Mouse (Mus musculus) liver, embryonic 13.5 days (tissue): ENCODE data around the gene Ntrk3. TPM values are rescaled to one million over a fixed set of nuclear protein-coding genes. Genes with fewer than 3 reads are reported as not detected.

Experiments used
- ATAC-seq: fragments of 200-750 bp; cut with Nextera tagmentation; 2 replicates; pipeline ENCODE4 v1.8.0; 2017; ENCODE audit warnings: low read depth, mild to moderate bottlenecking, moderate number of reproducible peaks, moderate library complexity
- DNase-seq: peaks from one replicate; pipeline ENCODE4 v3.0.0; 2022
- H3K27ac ChIP-seq: fragments of 300-500 bp; sonication (generic); 2 replicates; pipeline ENCODE4 v1.5.1; 2015; ENCODE audit warnings: moderate library complexity, mild to moderate bottlenecking, inconsistent platforms
- H3K27me3 ChIP-seq: fragments of 300-500 bp; sonication (generic); 2 replicates; pipeline ENCODE4 v1.6.1; 2015; ENCODE audit warnings: mild to moderate bottlenecking, inconsistent platforms
- H3K36me3 ChIP-seq: fragments of 300-500 bp; sonication (generic); 2 replicates; pipeline ENCODE4 v1.6.1; 2015; ENCODE audit warnings: mild to moderate bottlenecking, inconsistent platforms
- H3K4me1 ChIP-seq: fragments of 300-500 bp; sonication (generic); replicated peaks from 2 replicates; pipeline ENCODE4 v1.6.1; 2015; ENCODE audit warnings: inconsistent platforms
- H3K4me2 ChIP-seq: fragments of 300-500 bp; sonication (generic); 2 replicates; pipeline ENCODE4 v1.6.1; 2015; ENCODE audit warnings: inconsistent platforms, mild to moderate bottlenecking, moderate library complexity
- H3K4me3 ChIP-seq: fragments of 300-500 bp; sonication (generic); replicated peaks from 2 replicates; pipeline ENCODE4 v1.5.1; 2015; ENCODE audit warnings: mild to moderate bottlenecking, inconsistent platforms
- H3K9ac ChIP-seq: fragments of 300-500 bp; sonication (generic); 2 replicates; pipeline ENCODE4 v1.6.1; 2015; ENCODE audit warnings: mild to moderate bottlenecking, inconsistent platforms
- H3K9me3 ChIP-seq: fragments of 300-500 bp; sonication (generic); replicated peaks from 2 replicates; pipeline ENCODE4 v1.6.1; 2016; ENCODE audit warnings: inconsistent platforms
- WGBS: fragments of 180-500 bp; shearing (Covaris S2); methylation state at CpG from one replicate; pipeline ENCODE4 v1.1.7; 2015; ENCODE audit not compliant: insufficient replicate concordance; 5-methylcytosine and 5-hydroxymethylcytosine counted together
- polyA plus RNA-seq: library from polyadenylated mRNA; unstranded; fragments of >200 nt; fragmentation: Nextera tagmentation; extraction: Ambion mirVana; gene quantifications from 2 replicates; pipeline ENCODE4 v1.2.1, GENCODE M21; 2015

Gene Ntrk3
- polyA plus RNA-seq, 1 experiment from 2014 or later: 0.20 TPM

DNA sequence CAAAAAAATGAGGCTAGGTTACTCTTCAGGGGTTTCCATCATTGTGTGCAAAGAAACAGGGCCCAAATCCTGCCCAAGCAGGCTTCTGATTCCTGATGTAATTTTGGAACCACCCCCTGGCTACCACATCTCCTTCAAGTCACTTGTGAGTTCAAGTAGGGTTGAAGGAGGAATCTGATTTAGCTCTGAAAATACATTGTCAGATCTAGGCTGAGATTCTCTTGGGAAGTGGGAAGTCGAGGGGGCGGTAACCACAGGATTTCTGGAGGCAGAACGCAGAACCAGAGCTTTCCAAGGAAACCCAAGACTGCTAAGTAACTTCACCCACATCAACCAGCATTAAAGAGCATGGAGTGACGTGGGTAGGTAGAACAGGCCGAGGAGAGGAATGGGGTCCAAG, 440.5 kb downstream of the Ntrk3 start:
- no peak overlapping the region for H3K4me3 ChIP-seq
- H3K4me2 ChIP-seq: no peak overlapping the region
- no peaks in the 10 kb centered on the region for H3K27me3 ChIP-seq
- H3K36me3 ChIP-seq: no peaks in the 10 kb centered on the region
- 58% methylated on average over 5 of the region's 5 CpGs for WGBS
- no peaks in the 10 kb centered on the region for H3K4me1 ChIP-seq
- no peak for ATAC-seq
- DNase-seq: no peak
- no peak overlapping the region for H3K9ac ChIP-seq
- H3K9me3 ChIP-seq: 0 out of 2 replicates have a peak, but pooled peaks cover 15% of the 10 kb centered on the region
- no peak overlapping the region for H3K27ac ChIP-seq

DNA sequence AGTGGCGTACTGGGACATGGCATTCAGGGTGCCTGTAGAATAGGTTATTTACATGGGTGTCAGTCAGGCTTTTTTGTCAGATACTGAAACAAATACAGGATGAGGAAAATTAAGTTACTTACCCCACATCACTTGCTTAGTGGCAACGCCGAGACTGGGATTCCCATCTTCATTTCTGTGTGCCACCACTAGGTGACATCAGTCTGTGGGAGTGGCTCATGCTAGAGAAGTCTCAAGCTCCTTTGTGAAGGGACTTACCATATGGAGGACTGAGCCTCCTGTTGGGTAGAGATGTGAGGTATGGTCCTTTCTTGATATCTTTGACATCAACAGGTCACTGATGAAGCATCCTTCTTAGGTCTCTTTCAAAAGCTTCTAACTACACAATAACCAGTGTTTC, 443.5 kb downstream of the Ntrk3 start:
- 56% methylated on average over 3 of the region's 3 CpGs for WGBS
- H3K27me3 ChIP-seq: no peaks in the 10 kb centered on the region
- no peak overlapping the region for H3K4me2 ChIP-seq
- H3K36me3 ChIP-seq: no peaks in the 10 kb centered on the region
- no peak overlapping the region for H3K4me3 ChIP-seq
- H3K9ac ChIP-seq: no peak overlapping the region
- 0 out of 2 replicates have a peak, but pooled peaks cover 9% of the 10 kb centered on the region for H3K9me3 ChIP-seq
- DNase-seq (no peak), ATAC-seq (no peak)
- H3K4me1 ChIP-seq: no peaks in the 10 kb centered on the region
- H3K27ac ChIP-seq: no peak overlapping the region

DNA sequence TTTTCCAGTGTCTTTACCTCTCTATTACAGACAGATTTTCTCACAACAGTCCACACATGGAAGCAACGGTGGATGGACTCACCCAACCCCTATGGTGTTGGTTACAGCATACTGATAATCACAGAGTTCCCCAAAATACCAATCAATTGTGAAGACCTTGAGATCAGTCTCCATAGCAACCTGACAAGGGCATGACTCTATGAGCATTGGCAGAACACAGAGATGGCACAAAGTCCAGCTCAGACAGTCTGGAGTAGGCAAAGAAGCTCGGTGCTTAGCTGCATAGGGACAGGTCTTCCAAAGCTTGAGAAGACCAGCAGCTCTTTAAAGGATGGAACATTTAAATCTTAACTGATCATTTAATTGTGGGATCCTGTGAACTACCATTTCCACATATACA, 447.6 kb downstream of the Ntrk3 start:
- Histone ChIP-seq H3K36me3 (no peaks in the 10 kb centered on the region), H3K4me3 (no peak overlapping the region), H3K27ac (no peak overlapping the region), H3K9me3 (0 out of 2 replicates have a peak, but pooled peaks cover 3% of the 10 kb centered on the region), H3K9ac (no peak overlapping the region), H3K27me3 (no peaks in the 10 kb centered on the region), H3K4me2 (no peak overlapping the region), H3K4me1 (no peaks in the 10 kb centered on the region)
- WGBS: 50% methylated on average over 2 of the region's 2 CpGs
- no peak for ATAC-seq
- no peak for DNase-seq

DNA sequence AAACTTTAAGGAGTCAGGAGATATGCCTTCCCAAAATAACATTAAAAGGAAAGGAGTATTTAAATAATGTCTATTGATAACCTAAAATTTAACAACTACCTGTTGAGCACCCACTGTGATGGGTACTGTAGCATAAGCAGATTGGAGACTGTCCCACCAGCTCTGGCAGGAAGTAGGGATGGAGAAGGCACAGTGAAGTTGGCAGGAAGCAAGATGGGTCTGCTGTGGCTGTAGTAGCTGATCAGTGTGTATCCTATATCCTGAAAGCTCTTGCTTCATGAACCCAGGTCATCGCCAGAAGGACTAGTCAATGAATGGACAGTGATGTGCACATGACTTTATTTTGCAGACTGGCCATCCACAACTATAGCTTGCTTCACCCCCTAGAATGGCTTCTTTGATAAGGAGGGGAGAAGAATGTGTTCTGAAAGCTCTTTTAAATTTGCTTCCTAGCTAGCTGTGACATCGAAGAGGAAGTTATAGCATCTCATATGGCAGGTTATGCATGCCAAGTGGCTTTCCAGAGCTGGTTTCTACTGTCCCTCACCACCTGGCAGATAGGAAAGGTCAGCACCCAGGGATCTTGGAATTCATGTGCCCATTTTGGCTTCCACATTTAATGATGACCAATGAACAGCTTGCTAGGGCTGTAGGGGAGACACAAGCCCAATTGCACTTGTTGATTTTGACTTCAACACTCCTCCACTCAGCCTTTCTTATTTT, 451.1 kb downstream of the Ntrk3 start:
- 59% methylated on average over 2 of the region's 2 CpGs for WGBS
- no peak overlapping the region for H3K9ac ChIP-seq
- H3K9me3 ChIP-seq: no peaks in the 10 kb centered on the region
- H3K4me1 ChIP-seq: no peaks in the 10 kb centered on the region
- H3K4me3 ChIP-seq: no peak overlapping the region
- H3K36me3 ChIP-seq: no peaks in the 10 kb centered on the region
- ATAC-seq (no peak), DNase-seq (no peak)
- H3K4me2 ChIP-seq: no peak overlapping the region
- no peaks in the 10 kb centered on the region for H3K27me3 ChIP-seq
- H3K27ac ChIP-seq: no peak overlapping the region

DNA sequence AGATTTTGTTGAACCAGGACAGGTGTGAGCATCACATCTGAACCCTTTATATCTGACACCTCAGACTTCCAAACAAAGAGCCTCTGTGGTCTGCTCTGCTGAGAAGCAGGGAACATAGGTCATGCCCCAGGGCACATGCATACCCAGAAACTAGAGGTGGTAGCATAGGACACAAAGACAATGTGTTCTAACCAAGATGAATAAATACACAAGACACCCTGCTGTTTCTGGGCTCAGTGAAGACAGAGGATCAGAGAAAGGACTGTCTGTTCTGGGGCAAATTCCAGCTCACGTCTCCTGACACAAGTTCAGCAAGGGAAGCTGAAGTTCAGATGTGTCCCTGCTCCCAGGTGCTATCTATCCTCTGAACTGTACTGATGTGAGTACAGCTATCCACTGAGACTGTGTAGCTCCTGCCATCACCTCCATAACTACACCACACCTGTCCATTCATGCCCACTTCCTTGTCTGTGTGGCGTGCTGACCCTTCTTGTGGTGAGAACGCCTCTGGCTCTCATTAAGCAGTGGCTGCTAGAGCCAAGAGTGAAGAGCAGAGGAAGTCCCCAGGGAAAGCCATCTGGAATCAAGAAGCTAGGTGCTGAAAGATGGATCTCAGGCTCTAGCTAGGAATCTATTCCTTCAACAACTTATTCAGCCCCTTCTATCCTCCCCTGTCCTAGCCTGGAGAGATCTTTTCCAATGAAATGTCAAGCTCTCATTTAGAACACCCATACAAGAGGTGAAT, 468.1 kb downstream of the Ntrk3 start:
- no peaks in the 10 kb centered on the region for H3K9me3 ChIP-seq
- H3K36me3 ChIP-seq: no peaks in the 10 kb centered on the region
- H3K4me2 ChIP-seq: no peak overlapping the region
- no peak overlapping the region for H3K9ac ChIP-seq
- DNase-seq: no peak
- no peak overlapping the region for H3K27ac ChIP-seq
- no peak for ATAC-seq
- no peaks in the 10 kb centered on the region for H3K4me1 ChIP-seq
- 53% methylated on average over 3 of the region's 3 CpGs for WGBS
- H3K4me3 ChIP-seq: no peak overlapping the region
- no peaks in the 10 kb centered on the region for H3K27me3 ChIP-seq

DNA sequence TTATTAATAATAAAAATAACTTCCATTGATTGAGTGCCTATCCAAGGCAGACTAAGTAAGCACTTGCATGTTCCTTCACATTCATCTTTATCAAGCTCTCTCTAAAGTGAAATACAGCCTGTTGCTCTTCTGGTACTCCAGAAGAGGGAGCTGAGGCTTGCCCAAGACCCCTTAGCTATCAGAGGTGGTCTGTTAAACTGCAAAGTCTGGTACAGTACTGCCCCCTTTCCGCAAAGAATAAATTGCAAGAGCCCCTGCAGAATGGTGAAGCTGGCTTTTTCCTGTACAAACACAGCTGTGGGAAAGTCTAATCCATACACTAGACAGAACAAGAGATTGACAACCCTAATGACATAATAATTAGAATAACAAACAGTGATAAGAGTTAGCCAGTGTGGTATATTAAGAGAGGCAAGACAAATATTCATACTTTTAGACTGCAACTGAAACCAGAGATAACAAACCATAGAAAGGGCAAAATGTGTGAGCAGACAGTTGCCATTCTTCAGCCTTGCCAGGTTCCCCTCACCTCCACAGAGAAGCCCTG, 470.3 kb downstream of the Ntrk3 start:
- Histone ChIP-seq H3K4me1 (no peaks in the 10 kb centered on the region), H3K36me3 (no peaks in the 10 kb centered on the region), H3K4me2 (no peak overlapping the region), H3K27me3 (no peaks in the 10 kb centered on the region), H3K4me3 (no peak overlapping the region), H3K9ac (no peak overlapping the region), H3K27ac (no peak overlapping the region), H3K9me3 (no peaks in the 10 kb centered on the region)
- ATAC-seq: no peak
- no peak for DNase-seq
- WGBS: 4% methylated on average over 1 of the region's 1 CpGs

DNA sequence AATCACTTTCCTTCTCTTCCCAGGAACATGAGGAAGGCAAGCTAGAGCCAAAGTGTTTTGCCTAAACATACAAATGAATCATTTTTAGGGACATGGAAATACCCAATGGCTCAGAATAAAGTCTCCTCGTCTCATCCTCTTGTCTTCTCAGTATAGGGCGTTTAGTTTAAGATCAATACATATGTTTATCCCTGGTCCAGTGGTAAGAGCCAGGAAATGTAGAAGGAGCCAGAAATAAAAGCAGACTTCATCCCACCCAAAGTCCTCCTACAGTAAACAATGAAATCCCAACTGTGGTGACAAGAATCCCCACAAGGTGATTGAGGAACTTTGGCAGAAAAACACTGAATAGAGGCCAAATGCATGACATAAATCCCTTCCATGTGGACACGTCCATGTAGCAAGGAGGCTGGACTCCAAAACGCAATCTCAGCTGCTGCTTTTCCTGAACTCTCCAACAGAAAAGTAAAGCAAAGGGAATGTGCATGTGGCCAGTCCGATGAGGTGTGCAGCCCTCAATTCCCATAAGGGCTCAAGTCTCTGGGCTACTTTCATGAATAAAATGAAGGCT, 473.3 kb downstream of the Ntrk3 start:
- Histone ChIP-seq H3K27ac (no peak overlapping the region), H3K9ac (no peak overlapping the region), H3K9me3 (no peaks in the 10 kb centered on the region), H3K27me3 (no peaks in the 10 kb centered on the region), H3K4me2 (no peak overlapping the region), H3K4me3 (no peak overlapping the region), H3K36me3 (no peaks in the 10 kb centered on the region), H3K4me1 (no peaks in the 10 kb centered on the region)
- ATAC-seq: no peak
- 39% methylated on average over 5 of the region's 5 CpGs for WGBS
- DNase-seq: no peak

DNA sequence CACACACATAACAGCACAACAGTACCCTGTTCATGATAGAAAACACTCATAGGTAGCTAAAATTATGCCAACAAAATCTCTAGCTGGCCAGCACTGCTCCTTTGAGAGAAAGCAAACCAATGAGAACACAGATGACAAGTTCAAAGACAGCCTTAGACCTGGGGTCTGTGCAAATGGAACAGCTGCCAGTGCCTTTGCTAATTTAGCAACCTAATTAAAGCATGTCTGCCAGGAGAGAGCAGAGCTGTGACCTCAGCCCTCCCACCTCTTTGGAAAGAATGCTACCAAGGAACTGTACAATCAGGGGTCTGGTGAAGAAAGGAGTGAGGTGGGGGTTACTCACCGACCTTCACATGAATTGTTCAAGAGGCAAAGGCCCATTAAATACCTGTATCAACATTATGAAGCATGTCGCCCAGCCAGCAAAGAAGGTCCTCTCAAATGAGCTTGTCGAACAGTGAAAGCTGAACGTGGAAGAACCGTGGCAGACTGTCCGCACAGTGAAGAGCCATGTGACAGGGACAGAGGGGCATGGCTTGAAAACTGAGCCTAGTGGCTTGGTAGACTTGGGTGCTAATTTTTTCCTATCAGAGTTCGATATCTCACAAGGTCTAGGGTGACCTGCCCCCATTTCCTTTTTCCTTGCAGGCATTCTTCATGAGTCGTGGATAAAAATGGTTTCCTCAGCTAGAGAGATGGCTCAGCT, 476.2 kb downstream of the Ntrk3 start:
- WGBS: 62% methylated on average over 8 of the region's 8 CpGs
- H3K9ac ChIP-seq: no peak overlapping the region

DNA sequence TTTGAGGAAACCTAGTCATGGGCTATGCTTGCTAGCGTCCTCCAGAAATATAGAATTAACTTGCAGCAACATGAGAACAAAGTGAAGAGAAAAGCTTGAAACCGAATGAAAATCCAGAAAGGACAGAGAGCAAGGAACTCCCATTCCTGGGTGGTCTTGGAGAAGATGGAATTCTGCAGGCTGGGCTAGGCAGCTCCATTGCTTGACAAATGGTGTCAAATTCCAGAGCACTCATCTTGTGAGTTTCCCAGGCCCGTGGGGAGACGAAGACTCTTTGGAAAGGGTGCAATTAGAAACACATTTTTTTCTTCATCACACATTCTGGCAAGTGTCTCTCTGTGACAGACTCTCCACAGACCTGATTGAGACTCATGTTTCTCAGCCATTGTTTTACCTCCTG, 479.7 kb downstream of the Ntrk3 start:
- no peaks in the 10 kb centered on the region for H3K4me1 ChIP-seq
- no peaks in the 10 kb centered on the region for H3K36me3 ChIP-seq
- no peak overlapping the region for H3K4me3 ChIP-seq
- DNase-seq (no peak), ATAC-seq (no peak)
- no peak overlapping the region for H3K4me2 ChIP-seq
- H3K27ac ChIP-seq: no peak overlapping the region
- no peaks in the 10 kb centered on the region for H3K27me3 ChIP-seq
- no peak overlapping the region for H3K9ac ChIP-seq
- H3K9me3 ChIP-seq: no peaks in the 10 kb centered on the region
- WGBS: 19% methylated on average over 4 of the region's 4 CpGs

More for the DNA sequence above, 476.2 kb downstream of the Ntrk3 start:
- no peaks in the 10 kb centered on the region for H3K36me3 ChIP-seq
- H3K27me3 ChIP-seq: no peaks in the 10 kb centered on the region
- no peak overlapping the region for H3K4me3 ChIP-seq
- H3K4me2 ChIP-seq: no peak overlapping the region
- H3K4me1 ChIP-seq: no peaks in the 10 kb centered on the region
- no peak for ATAC-seq
- H3K9me3 ChIP-seq: no peaks in the 10 kb centered on the region
- DNase-seq: no peak
- no peak overlapping the region for H3K27ac ChIP-seq

DNA sequence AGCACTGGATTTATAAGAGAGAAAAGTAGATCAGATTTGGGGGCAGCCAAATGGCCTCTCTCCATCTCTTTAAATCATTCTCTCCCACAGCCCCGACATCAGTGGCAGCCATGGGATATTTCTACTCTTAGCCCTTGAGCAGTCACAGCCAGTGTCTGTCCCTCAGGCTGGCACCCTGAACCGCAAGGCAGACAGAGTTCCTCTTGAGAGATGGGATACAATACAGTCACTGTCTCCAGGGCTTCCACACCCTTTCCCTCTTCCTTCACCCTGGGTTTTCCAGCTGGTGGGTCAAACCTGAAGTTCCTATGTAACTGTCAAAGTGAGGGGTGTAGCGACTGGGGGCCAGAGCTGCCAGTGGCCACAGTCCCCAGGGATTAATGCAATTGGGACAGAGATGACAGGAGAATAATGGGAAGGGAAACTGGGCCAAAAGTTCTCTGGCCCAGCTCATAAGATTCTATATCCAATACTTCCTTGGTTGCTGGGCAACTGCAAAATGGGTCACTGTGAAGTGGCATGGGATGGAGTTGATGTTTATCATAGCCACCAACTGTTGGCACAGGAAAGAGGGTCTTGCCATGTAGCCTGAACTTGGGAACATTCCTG, 483.9 kb downstream of the Ntrk3 start:
- Histone ChIP-seq H3K4me3 (no peak overlapping the region), H3K9me3 (no peaks in the 10 kb centered on the region), H3K27me3 (no peaks in the 10 kb centered on the region), H3K27ac (no peak overlapping the region), H3K4me1 (no peaks in the 10 kb centered on the region), H3K4me2 (no peak overlapping the region), H3K36me3 (no peaks in the 10 kb centered on the region), H3K9ac (no peak overlapping the region)
- ATAC-seq (no peak), DNase-seq (no peak)
- WGBS: 53% methylated on average over 3 of the region's 3 CpGs
